Mouse (Mus musculus) heart, postnatal 25 days (tissue): Measurements from ENCODE around the gene L3mbtl1. TPM values are rescaled to one million over a fixed set of nuclear protein-coding genes. Genes with fewer than 3 reads are reported as not detected.
A peak's percentile ranks its signal among the peaks of the same experiment; 100 is the strongest.

ENCODE experiments used
- DNase-seq: peaks from one replicate; pipeline ENCODE4 v3.0.0; 2022; ENCODE audit warnings: low spot score
- intact Hi-C: fragments of 180-260 bp; cut with DNase I; formaldehyde crosslinking; loops from one replicate; pipeline ENCODE4 v1.15.1; 2025
- total RNA-seq, 2 experiments: library from RNA; stranded (reverse); gene quantifications; 2 replicates each; pipeline ENCODE4 v1.2.3; 2021

Gene L3mbtl1
- total RNA-seq, 2 experiments from 2014 or later = not detected

DNA sequence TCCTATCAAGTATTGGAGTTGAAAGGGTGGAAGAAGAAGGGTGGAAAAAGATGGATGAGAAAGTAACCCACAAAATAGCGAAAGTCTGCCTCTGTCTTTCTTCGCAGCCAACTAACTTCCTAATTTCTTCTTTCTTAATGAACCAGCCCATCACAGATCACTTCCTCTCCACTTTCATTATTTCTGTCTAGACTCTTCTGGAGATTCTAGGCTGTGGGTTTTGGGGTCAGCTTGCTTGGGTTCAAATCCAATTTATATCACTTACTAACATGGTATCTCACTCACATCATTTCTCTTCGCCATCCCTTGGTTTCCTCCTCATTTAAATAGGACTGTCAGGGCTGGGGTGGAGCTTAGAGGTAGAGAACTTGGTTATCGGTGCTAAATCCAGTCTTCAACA, 45.0 kb downstream of the L3mbtl1 start:
- no peak for DNase-seq
- intact Hi-C loops = no loop called here

GRCm38 (mm10) chr2:162991394-162992083, 48.3 kb downstream of the L3mbtl1 start:
- DNase-seq = no peak
- intact Hi-C loops = no loop called here

DNA sequence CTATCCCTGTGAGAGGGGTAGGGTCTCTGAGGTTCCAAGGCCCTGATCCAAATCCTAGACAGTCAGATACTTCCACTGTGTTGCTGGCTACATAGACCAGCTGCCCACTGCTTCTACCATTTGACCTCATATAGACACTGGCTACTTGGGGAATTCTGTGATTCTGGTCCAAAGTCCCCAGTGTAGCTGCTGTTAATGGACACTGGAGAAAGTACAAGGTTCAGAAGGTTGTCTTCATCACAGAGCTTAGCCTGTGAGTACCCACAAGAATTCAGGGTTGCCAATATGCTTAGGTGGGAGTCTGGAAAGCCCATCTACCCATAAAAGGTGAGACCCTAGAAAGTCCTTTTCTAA, 48.8 kb downstream of the L3mbtl1 start:
- no peak for DNase-seq
- intact Hi-C loops = no loop called here

GRCm38 (mm10) chr2:162993881-162994616, 50.8 kb downstream of the L3mbtl1 start:
- intact Hi-C loops = no loop called here
- no peak for DNase-seq

- intact Hi-C loops = loop anchor here (1.0 kb wide), 1 partner anchor 30 kb away; no protein-coding TSS in a partner anchor
Measured at GRCm38 (mm10) chr2:162998528-162999230, 55.4 kb downstream of the L3mbtl1 start.

GRCm38 (mm10) chr2:162999744-163000143, 56.5 kb downstream of the L3mbtl1 start:
- DNase-seq = no peak
- intact Hi-C loops = loop anchor here (1.0 kb wide), 1 partner anchor 31 kb away; no protein-coding TSS in a partner anchor

More at GRCm38 (mm10) chr2:162998528-162999230, 55.4 kb downstream of the L3mbtl1 start:
- no peak for DNase-seq

DNA sequence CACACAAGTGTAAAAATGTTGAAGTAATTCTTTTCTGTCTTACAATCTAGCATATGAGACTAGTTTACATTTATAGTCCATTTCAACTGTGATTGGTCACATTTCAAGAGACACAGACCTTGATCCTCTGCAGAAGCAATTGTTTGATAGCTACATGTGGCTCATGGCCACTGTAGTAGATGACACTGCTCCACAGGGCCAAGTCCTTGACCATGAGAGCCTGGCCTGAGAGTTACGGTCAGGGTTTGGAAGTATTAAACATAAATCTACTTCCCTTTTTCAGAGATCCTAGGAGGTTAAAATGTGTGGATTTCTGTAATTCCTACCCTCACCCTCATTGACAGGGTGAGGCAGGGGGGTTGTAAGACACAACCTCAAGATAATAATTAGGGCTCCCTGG, 57.8 kb downstream of the L3mbtl1 start:
- no peak for DNase-seq
- intact Hi-C loops = no loop called here

GRCm38 (mm10) chr2:163007299-163007698, 64.0 kb downstream of the L3mbtl1 start:
- intact Hi-C loops = no loop called here
- DNase-seq = no peak

DNA sequence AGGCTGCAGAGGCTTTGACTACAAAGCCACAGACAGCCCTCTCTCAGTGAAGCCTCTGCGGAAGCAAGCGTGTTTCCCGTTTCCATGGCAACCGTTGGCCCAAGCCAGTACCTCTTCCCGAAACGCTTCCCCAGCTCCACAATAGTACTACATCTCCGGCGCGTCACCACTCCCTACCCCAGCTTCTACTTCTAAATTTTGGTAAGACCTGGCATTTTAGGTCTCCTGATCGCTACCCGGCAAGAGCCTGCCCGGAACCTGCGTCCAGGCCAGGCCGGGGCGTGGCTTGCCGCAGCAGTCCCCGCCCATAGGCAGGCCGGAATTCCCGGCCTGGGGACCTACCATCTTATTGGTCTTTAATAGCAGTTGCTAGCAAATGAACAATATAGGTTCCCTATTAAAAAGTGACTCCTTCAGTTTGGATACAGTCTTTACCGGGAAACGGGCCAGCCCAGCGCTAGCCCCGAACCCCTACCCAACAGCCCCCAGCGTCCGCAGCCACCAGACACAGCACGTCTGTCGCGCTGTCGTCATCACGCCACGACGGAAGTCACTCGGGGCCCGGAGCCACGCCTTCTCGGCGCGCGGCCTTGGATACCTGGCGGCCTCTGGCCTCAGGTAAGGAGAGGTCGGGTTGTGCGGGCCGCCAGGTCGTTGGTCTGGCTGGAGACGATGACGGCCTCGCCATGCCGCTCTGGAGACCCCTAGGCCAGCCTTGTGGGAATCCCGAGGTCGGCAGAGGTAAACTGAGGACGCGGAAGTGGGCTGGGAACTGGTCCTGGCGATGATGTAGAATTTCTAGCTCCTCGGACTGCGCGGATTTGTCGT, 73.9 kb downstream of the L3mbtl1 start, which contains the start of gene Ift52:
Ift52 (plus strand) TSS at position 439 of the 828 bp plus-strand sequence.
- DNase-seq = peak; percentile 74
- intact Hi-C loops = loop anchor here (5.0 kb wide), 1 partner anchor 85 kb away; the partner anchor contains the start of gene Srsf6

Other genes starting within 250 kb of the L3mbtl1 start
- 10 to 100 TPM; 63.7 to 70.7 TPM for gene Srsf6, start 11.9 kb upstream of the L3mbtl1 start, total RNA-seq
- gene Sgk2, start 43.9 kb downstream of the L3mbtl1 start, total RNA-seq = not detected
- 10 to 100 TPM; 16.7 to 17.7 TPM for gene Ift52, start 73.9 kb downstream of the L3mbtl1 start, total RNA-seq
- gene Mybl2, start 111.2 kb downstream of the L3mbtl1 start, total RNA-seq = under 1 TPM; 0.62 to 0.89 TPM
- not detected for gene Gtsf1l, start 144.4 kb downstream of the L3mbtl1 start, total RNA-seq